Mouse (Mus musculus) layer of hippocampus, postnatal 36 days (tissue): Measurements from ENCODE around the gene Ube3c. TPM values are rescaled to one million over a fixed set of nuclear protein-coding genes. Genes with fewer than 3 reads are reported as not detected.
"Not testable (repeated sequence)": the region's sequence is repeated elsewhere in the genome, so short reads cannot be mapped to it uniquely, and the experiment has no call there.

Experiments
- DNase-seq, 2 experiments: peaks; one replicate each; pipeline ENCODE4 v3.0.0; 2022
- total RNA-seq, 2 experiments: library from RNA; stranded (reverse); gene quantifications; 2 replicates each; pipeline ENCODE4 v1.2.3; 2021

The Ube3c gene
- total RNA-seq, result 10 to 100 TPM; 78.1 to 79.5 TPM

DNA sequence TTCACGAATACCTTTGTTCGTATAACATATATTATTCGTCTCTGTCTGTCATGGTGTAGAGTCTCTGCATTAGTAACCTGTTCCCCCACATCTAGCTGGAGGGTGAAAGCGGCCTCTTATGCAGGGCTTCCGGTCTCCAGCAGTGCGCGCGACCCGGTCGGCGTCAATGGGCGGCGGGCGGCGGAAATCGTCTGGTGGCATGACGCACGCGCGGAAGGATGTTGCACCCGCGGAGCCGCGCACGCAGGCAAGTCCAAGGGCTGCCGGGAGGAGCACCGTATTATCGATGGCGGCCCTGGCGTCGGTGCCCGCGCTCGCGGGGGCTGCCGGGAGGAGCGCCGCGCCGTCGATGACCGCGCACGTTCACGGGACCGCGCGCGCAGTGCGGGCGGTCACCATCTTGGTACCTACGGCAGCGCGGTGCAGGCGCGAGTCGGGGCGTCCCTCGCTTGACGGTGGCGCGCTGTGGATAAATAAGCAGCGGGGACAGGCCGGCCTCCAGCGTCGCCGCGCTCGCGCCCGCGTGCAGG, at the start of gene Ube3c:
Ube3c (plus strand) TSS at position 395 of the 530 bp plus-strand sequence.
- peak; percentile 99 for DNase-seq

DNA sequence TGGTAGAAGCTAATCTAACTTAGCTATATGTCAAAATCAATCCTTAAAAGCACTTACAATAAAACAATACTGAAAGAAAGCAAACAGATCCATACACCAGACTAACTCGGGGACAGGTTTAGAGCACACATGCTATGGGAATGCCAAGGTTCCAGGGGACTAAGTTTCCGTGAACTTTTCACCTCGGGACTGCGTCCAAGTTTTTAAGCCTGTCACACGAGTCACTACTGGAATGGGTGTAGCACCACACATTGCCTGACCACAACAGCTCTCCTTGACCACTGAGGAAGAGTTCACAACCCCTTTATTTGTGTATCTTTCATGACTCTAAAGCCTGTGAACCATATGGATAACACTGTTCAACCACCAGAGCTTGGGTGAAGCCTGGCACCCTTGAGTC, 8.9 kb upstream of the Ube3c start:
- DNase-seq, result no peak

DNA sequence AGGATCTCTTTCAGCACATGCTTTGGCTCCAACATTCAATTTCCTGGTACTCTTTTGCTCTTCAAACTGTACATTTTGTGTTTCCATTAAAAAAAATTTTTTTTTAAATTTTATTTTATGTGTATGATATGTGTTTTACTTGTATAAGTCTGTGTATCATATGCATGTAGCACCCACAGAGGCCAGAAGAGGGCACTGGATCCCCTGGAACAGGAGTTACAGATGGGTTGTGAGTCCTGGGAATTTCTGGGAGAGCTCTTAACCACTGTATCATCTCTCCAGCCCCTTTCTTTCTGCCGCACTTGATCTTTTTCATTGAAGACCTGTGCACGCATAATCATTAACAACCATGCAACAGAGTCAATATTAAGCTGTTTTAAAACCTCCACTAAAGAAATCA, 8.4 kb upstream of the Ube3c start:
- DNase-seq, result no peak

DNA sequence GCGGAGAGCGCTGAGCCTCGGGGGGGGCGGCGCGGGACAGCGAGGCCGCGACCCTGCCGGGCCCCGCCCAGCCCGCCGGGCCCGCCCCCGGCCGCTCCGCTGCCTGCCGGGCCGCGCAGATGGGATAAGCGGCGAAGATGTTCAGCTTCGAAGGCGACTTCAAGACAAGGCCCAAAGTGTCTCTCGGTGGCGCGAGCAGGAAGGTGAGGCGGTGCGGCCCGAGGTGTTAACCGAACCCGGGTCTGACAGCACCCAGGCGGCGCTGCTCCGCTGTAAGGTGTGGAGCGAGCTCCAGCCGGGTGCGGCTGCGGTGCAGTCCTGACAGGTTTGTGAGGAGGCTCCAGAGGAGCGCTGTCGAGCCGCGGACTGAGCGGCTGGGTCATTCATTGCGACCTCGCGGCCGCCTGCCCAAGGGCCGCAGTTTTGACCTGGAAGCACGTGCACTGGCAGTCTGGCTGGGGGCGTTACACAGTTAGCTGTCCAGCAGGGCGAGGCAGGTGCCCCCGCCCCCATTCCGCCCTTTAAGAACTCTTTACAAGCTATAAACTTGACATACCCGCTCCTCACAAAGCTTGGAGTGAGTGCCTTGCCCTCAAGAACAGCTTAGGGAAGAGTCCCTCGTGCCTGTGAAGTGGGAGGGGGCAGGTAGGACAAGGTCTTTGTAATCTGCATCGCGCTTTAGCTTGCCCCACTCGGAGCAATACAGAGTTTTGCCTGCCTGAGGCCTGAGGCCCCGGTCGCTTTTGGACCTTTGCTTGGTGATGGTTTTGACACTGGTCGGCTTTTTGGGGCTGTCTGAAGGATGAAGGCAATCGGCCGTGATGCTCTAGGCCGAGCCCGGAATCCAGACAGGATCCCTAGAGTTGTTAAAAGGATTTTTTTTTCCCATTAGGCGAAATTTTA, 587 bp downstream of the Ube3c start:
- no peak for DNase-seq

DNA sequence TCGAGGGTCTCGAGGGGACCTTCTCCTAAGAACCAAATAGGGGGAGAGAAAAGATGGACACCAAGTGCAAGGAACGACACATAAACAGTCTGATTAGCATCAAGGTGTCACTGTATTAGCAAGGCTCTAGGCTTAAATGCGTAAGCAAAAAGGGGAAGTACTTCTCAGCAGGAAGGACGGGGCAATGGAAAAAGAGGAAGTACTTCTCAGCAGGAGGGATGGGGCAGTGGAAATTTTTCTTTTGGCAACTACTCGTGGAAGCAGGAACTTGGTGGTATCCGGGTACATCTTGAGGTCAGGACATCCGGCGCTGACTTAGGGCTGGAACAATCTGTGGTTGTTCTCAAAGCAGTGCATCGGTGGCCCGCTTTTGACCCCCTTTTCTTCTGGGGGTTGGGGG, 5.2 kb downstream of the Ube3c start:
- not testable (repeated sequence) for DNase-seq

DNA sequence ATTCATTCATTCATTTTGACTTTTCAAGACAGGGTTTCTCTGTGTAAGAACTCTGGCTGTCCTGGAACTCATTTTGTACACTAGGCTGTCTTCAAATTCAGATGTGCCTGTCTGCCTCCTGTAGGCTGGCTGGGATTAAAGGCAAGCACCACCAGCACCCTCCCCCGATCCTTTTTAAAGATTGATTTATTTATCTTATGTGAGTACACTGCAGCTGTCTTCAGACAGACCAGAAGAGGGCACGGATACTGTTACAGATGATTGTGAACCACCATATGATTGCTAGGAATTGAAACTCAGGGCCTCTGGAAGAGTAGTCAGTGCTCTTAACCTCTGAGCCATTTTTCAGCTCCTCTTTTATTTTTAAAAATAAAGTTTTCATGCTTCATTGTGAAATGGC, 6.0 kb downstream of the Ube3c start:
- DNase-seq, result no peak

DNA sequence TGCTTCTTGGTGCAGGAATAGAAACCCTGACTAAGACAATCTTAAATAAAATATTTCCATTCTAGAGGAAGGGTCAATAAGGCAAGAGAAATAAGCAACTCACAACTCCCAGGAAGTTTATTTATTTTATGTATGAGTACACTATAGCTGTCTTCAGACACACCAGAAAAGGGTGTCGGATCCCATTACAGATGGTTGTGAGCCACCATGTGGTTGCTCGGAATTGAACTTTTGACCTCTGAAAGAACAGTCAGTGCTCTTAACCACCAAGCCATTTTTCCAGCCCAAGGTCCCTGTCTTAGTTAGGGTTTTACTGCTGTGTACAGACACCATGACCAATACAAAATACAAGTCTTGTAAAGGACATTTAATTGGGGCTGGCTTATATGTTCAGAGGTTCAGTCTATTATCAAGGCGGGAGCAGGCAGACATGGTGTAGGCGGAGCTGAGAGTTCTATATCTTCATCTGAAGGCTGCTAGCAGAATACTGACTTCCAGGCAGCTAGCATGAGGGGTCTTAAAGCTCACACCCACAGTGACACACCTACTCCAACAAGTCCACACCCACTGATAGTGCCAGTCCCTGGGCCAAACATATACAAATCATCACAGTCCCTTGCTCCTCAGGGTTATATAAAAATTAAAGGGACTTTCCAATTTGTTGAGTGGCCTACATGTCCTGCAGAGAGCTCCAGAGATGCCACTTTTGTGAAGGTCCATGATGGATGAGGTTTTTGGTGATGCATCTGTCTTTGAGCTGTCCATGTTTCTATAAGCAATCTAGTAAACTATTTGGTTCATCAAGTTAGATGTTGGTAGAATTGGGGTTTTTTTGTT, 9.0 kb downstream of the Ube3c start:
- DNase-seq, result no peak

DNA sequence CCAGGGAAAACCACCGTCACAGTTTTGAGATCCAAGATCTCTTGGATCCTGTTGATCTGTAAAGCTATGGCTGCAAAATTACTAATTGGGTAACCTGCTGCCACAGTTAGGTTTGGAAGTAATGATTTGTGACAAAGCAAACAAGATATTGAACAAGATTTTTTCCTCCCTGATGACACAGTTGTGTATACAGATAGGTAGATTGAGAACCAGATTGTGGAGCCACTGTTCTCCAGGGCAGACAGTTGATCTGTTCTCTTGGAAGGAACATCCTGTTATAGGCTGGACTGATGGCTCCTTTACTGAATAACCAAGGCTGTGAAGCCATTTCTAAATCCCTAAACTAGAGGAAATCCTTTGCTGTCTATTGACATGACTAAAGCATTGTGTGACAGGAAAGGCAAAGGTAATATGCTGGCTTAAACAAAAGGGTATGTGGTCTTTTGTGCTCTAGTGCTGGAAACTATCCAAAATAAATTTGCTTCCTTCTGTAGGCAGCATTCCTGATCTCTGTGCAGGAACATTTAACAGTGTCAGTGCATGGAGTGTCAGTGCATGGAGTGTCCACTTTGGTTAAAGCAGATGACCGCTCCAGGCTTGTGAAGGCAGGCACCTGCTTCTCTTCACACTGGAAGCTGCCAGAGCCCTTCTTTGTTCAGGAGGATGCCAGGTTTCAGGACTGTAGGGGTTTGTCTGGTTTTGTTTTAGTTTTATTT, 15.0 kb downstream of the Ube3c start:
- no peak for DNase-seq

DNA sequence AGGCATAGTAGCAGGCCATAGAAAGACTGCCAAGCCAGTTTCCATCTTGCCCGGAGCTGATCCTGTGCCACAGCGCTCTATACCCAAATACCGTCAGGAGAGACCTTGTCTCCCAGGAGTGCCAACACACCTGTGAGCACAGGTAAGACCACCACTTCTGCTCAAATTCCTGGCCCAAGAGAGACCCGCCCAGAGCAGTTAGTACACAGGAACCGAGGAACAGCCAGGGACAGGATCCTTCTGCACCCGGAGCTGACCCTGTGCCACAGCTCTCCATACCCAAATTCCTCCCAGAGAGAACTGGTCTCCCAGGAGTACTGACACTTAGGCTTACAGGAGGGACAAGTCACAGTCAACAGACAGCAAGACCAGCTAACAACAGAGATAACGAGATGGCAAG, 23.1 kb downstream of the Ube3c start:
- DNase-seq, result not testable (repeated sequence)

DNA sequence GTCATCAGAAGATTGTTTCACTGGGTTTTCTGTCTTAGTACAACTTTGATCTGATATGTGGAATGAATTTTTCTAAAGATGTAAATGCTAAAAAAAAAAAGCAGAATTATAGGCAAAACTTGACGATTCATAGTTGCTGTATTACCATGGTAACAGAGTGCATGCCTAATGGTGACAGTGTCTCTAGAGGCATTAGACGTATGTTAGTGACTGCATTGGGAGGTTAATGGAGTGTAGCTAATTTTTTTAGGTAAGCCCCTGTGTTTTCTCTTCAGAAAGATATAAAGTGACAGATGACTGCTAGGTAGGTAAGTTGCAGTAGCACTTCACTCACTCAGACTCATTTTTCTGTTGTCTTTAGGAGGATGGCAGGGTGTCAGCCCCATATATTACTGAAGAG, 37.5 kb downstream of the Ube3c start:
- no peak for DNase-seq

DNA sequence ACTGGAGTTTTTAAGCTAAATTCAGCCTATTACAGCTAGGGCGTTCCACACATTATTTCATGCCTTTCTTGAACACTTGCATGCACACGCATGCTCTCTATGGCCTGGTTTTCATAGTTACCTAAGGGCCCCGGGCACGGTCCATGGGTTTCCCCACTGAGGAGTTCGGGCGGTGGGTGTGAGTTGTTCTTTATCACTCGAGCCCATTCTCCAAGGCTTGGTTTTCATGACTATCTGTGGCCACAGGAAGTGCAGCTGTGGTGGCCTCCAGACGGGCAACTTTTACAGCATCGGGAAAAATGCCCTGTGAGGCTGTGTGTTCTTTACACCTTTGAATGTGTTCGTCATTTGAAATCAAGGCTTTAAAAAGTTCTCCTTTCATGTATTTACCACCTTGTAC, 56.6 kb downstream of the Ube3c start:
- DNase-seq, result no peak

DNA sequence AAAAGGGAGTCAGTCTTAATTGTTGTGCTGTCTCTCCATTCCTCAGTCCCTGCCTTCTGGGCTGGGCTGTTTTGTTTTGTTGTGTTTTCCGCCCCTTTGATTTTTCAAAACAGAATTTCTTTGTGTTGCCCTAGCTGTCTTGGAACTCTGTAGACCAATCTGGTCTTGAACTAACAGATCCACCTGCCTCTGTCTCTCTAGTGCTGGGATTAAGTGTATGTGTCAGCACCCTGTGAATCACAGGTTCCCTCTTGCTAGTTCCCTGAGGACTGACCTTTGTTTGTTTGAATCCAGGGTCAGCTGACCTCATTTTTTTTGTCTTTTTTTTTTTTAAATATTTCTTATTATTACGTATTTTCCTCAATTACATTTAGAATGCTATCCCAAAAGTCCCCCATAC, 60.9 kb downstream of the Ube3c start:
- no peak for DNase-seq

DNA sequence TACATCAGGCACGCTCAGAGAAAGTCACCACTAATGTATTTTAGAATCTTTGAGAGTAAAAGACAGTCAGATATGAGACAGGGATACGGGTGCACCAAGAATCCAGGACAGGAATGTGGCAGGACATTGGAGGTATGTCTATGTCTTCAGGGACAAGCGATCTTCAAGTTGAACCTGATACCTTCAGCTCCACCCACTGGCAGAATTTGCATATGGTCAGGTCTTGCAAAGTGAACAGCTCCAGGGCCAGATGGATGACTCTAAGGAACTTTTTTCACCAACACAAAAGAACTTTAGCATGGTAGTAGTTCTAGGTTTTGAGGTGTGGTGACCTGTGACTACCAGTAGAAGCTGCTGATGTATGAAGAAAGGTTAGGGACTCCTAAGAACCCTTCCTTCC, 62.7 kb downstream of the Ube3c start:
- DNase-seq, result no peak

DNA sequence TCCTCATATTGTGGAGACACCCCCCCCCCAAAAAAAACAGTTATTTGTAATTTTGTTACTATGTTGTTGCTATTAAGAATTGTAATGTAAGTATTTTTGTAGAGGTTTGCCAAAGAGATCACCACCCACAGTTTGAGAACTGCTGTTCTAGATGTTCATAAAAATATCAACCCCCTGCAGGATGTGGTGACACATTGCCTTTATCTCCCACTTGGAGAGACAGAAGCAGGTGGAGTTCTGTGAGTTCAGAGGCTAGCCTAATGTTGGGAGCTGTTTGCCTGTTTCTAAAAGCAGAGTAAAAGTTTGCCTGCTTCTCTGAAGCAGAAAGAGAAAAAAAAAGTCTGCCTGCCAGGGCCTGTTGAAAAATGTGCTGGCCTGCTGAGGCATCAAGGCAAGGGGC, 67.3 kb downstream of the Ube3c start:
- no peak for DNase-seq

DNA sequence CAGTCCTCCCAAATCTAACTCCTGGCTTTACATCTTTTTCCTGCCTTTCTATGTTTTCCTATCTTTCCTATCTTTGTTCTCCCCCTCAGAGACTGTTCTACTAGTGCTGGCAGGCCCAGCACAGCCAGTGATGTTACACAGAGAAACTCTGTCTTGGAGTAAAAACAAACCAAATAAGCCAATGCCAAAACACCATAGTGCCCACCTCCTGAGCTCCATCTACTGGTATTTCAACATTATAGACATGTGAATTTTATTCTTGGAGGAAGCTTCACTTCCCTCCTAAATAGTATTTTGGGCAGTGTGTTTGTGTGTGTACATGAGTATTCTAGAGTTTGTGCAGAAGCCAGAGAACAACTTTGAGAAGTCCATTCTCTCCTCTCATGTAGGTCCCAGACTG, 67.8 kb downstream of the Ube3c start:
- DNase-seq, result no peak

DNA sequence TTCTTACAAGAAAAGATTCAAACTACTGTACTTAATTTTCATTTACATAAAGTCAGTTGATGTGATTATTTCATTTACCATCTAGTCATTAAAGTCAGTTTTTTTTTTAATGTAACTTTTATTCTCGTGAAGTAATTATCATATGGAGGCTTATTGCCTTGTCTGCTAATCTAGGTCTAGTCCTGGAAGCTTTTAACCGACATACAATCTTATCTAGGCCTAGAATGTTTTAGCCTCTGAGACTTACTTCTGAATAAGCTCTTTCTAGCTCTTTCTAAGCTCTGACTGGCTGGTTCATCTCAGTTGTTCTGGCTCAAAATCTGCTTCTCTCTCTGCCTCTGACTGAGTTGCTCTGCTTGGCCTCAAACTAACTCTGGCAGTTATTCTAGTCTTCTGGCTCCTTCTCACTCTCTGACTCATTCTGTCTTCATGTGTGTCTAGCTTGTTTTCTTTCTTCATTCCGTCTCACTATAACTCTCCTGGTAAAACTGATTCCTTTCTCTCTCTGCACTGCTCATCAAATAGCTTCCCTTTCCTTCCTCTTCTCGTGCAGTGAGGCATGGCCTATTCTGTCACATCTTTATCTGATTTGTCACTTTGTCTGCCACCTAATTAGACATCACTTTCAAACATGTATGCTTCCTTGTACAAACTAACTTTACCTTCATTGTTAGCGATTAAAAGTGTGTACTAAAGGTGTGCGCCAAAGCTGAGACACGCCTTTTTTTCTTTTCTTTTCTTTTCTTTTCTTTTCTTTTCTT, 72.3 kb downstream of the Ube3c start:
- no peak for DNase-seq

DNA sequence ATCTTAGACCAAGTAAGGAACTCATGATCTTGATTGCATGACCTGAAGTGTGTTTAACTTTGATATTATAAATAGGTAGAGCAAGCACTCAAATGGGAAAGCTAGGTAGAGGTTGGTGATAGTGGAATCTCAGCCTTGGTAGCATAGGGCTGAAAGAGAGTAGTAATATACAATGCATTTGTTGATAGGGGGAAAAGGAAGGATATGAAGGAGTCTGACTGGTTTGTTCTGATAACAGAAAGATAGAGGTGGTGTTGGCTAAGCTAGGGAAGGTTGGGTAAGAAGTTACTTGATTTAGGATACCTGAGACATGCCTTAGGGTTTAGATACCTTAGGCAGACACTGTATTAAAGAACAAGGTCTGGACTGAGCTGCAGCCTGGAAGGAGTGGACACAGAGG, 82.7 kb downstream of the Ube3c start:
- no peak for DNase-seq

DNA sequence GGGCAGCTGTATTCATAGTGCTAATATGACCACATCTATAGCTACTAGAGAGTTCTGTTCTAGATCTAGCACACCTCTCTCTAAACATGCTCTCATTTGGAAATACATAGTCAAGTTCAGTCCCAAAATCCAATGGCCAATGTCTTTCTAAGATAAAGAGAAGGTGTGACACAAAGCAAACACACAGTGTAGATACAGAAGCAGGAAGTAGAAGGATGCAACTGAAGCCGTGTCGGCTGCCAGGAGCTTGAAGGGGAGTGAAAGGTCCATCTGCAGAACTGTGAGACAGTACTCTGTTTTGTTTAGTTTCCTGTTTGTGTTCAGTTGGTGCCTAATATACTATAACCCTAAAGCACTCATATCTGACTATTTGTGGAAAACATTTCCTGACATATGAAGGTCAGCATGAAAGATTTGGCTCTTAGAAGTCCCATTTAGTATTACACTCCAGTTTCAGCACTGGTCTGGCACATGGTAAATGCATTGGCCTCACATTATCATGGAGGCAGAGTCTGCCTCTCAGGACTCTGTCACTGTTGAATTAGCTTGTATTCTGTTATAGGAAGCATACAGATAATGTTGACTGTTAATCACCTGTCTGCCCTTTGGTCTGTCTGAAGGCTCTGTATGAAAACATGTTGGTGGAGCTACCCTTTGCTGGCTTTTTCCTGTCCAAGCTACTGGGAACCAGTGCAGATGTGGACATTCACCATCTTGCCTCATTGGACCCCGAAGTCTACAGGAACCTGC, 88.7 kb downstream of the Ube3c start:
- no peak for DNase-seq

DNA sequence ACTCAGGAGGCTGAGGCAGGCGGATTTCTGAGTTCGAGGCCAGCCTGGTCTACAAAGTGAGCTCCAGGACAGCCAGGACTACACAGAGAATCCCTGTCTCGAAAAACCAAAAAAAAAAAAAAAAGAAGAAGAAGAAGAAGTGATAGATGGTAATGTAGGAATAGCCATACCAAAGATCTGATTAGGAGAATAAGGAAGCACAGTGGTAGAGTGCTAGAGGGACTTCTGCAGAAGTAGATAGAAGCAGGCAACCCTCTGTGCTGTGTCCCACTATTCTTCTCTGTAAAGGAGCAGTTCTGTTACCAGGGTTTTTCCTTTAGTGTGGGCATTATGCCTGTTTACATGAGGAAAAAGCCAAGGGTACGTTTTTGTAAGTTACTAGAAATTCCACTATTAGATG, 92.2 kb downstream of the Ube3c start:
- DNase-seq, result not testable (repeated sequence)

DNA sequence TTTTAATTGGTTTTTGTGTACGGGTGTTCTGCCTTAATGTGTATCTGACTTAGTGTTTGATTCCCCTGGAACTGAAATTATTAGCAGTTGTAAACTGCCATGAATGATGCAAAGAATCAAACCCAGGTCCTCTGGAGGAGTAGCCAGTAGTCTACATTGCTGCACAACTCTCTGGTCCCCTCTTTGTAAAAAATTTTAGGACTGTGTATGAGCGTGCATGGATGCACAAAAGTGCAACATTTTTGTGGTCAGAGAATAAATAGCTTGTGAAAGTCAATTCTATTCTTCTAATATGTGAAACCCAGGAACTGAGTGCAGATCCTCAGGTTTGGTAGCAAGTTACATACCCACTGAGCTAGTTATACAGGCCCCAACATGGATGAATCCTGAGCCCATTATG, 96.3 kb downstream of the Ube3c start:
- no peak for DNase-seq

DNA sequence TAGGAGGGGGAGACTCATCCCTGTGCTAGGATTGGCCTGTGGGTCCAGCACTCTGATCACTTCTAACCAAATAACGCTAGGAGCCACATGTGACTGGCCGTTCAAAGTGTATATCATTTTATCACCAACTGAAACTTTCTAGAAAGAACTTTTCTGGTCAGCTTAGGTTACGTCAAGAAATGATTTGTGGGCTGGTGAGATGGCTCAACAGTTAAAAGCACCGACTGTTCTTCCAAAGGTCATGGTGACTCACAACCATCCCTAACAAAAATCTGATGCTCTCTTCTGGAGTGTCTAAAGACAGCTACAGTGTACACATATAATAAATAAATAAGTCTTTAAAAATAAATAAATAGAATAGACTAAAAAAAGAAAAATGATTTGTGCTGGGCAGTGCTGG, 103.5 kb downstream of the Ube3c start:
- DNase-seq, result no peak
